Mouse (Mus musculus): Measurements from ENCODE around the gene Klrb1. TPM values are rescaled to one million over a fixed set of nuclear protein-coding genes. Genes with fewer than 3 reads are reported as not detected.
"Not testable (repeated sequence)": the region's sequence is repeated elsewhere in the genome, so short reads cannot be mapped to it uniquely, and the experiment has no call there.

Gene Klrb1
- polyA plus RNA-seq (2012; rRNA removed) = 0.15 and 0.16 TPM in 2 replicates

GRCm38 (mm10) chr6:128722959-128723358 is at the start of gene Klrb1:
TSS of gene Klrb1 (minus strand) at chr6:128723059.
- DNase-seq (ENCODE audit: low read depth in 1 of 2, low spot score in 2 of 2) = no peak
- TF ChIP-seq CTCF (IDR thresholded peaks at IDR 0.05; ENCODE audit: extremely low read depth, insufficient read depth, insufficient read length, insufficient replicate concordance) (no peak), POLR2A (IDR thresholded peaks at IDR 0.05; ENCODE audit: low read depth, low read length) (no peak)
- Histone ChIP-seq H3K27ac (ENCODE audit: insufficient read depth, low read length) (no peak within 1 kb of the TSS), H3K4me1 (ENCODE audit: control insufficient read depth, insufficient read depth, insufficient read length) (no peaks in the 10 kb centered on the region), H3K27me3 (ENCODE audit: control insufficient read depth, insufficient read depth, low read length) (no peaks in the 10 kb centered on the region), H3K36me3 (ENCODE audit: control insufficient read depth, insufficient read depth, low read length) (no peaks in the 10 kb centered on the region), H3K4me3 (ENCODE audit: extremely low read depth, insufficient read depth, insufficient read length) (no peak within 1 kb of the TSS)
- 89% methylated on average over 4 of the region's 4 CpGs for WGBS

GRCm38 (mm10) chr6:128769481-128770253 is 46.8 kb upstream of the Klrb1 start:
- H3K4me1 ChIP-seq (ENCODE audit: control insufficient read depth, insufficient read depth, insufficient read length) = peaks cover 2% of the 10 kb centered on the region; the same call in 1 of the 2 replicates
- no peak overlapping the region for H3K4me3 ChIP-seq (ENCODE audit: extremely low read depth, insufficient read depth, insufficient read length)
- no peak overlapping the region; the same call in 1 of the 2 replicates for H3K27ac ChIP-seq (ENCODE audit: insufficient read depth, low read length)
- no peak for DNase-seq (ENCODE audit: low read depth in 1 of 2, low spot score in 2 of 2)
- no peak for TF ChIP-seq CTCF (IDR thresholded peaks at IDR 0.05; ENCODE audit: extremely low read depth, insufficient read depth, insufficient read length, insufficient replicate concordance)
- no peak for TF ChIP-seq POLR2A (IDR thresholded peaks at IDR 0.05; ENCODE audit: low read depth, low read length)
- 86% methylated on average over 10 of the region's 10 CpGs for WGBS
- H3K36me3 ChIP-seq (ENCODE audit: control insufficient read depth, insufficient read depth, low read length) = no peaks in the 10 kb centered on the region
- H3K27me3 ChIP-seq (ENCODE audit: control insufficient read depth, insufficient read depth, low read length) = no peaks in the 10 kb centered on the region

GRCm38 (mm10) chr6:128768047-128768446 is 45.2 kb upstream of the Klrb1 start:
- no peak for DNase-seq (ENCODE audit: low read depth in 1 of 2, low spot score in 2 of 2)
- no peak for TF ChIP-seq CTCF (IDR thresholded peaks at IDR 0.05; ENCODE audit: extremely low read depth, insufficient read depth, insufficient read length, insufficient replicate concordance)
- no peak for TF ChIP-seq POLR2A (IDR thresholded peaks at IDR 0.05; ENCODE audit: low read depth, low read length)
- Histone ChIP-seq H3K4me1 (ENCODE audit: control insufficient read depth, insufficient read depth, insufficient read length) (peaks cover 2% of the 10 kb centered on the region; the same call in 1 of the 2 replicates), H3K4me3 (ENCODE audit: extremely low read depth, insufficient read depth, insufficient read length) (no peak overlapping the region), H3K27ac (ENCODE audit: insufficient read depth, low read length) (no peak overlapping the region), H3K27me3 (ENCODE audit: control insufficient read depth, insufficient read depth, low read length) (no peaks in the 10 kb centered on the region), H3K36me3 (ENCODE audit: control insufficient read depth, insufficient read depth, low read length) (no peaks in the 10 kb centered on the region)
- 82% methylated on average over 4 of the region's 4 CpGs for WGBS

GRCm38 (mm10) chr6:128766486-128767254 is 43.8 kb upstream of the Klrb1 start:
- peak; percentile 32; the same call in 1 of the 2 replicates for TF ChIP-seq CTCF (IDR thresholded peaks at IDR 0.05; ENCODE audit: extremely low read depth, insufficient read depth, insufficient read length, insufficient replicate concordance)
- WGBS = 63% methylated on average over 6 of the region's 6 CpGs
- H3K27me3 ChIP-seq (ENCODE audit: control insufficient read depth, insufficient read depth, low read length); H3K36me3 ChIP-seq (ENCODE audit: control insufficient read depth, insufficient read depth, low read length); H3K4me3 ChIP-seq (ENCODE audit: extremely low read depth, insufficient read depth, insufficient read length); H3K4me1 ChIP-seq (ENCODE audit: control insufficient read depth, insufficient read depth, insufficient read length); H3K27ac ChIP-seq (ENCODE audit: insufficient read depth, low read length): not testable (repeated sequence)
- peak; percentile 57 to 61 for DNase-seq (ENCODE audit: low read depth in 1 of 2, low spot score in 2 of 2)

GRCm38 (mm10) chr6:128765211-128765610 is 42.4 kb upstream of the Klrb1 start:
- Histone ChIP-seq H3K27ac (ENCODE audit: insufficient read depth, low read length) (no peak overlapping the region), H3K27me3 (ENCODE audit: control insufficient read depth, insufficient read depth, low read length) (no peaks in the 10 kb centered on the region), H3K36me3 (ENCODE audit: control insufficient read depth, insufficient read depth, low read length) (no peaks in the 10 kb centered on the region), H3K4me3 (ENCODE audit: extremely low read depth, insufficient read depth, insufficient read length) (no peak overlapping the region), H3K4me1 (ENCODE audit: control insufficient read depth, insufficient read depth, insufficient read length) (no peaks in the 10 kb centered on the region; the same call in 1 of the 2 replicates)
- DNase-seq (ENCODE audit: low read depth in 1 of 2, low spot score in 2 of 2) = no peak
- TF ChIP-seq CTCF (IDR thresholded peaks at IDR 0.05; ENCODE audit: extremely low read depth, insufficient read depth, insufficient read length, insufficient replicate concordance) (no peak), POLR2A (IDR thresholded peaks at IDR 0.05; ENCODE audit: low read depth, low read length) (no peak)
- WGBS = 77% methylated on average over 1 of the region's 1 CpGs

GRCm38 (mm10) chr6:128764598-128764997 is 41.7 kb upstream of the Klrb1 start:
- DNase-seq (ENCODE audit: low read depth in 1 of 2, low spot score in 2 of 2) = no peak
- no peak for TF ChIP-seq POLR2A (IDR thresholded peaks at IDR 0.05; ENCODE audit: low read depth, low read length)
- no peak for TF ChIP-seq CTCF (IDR thresholded peaks at IDR 0.05; ENCODE audit: extremely low read depth, insufficient read depth, insufficient read length, insufficient replicate concordance)
- H3K27ac ChIP-seq (ENCODE audit: insufficient read depth, low read length) = no peak overlapping the region
- H3K27me3 ChIP-seq (ENCODE audit: control insufficient read depth, insufficient read depth, low read length) = no peaks in the 10 kb centered on the region
- WGBS = 9% methylated on average over 5 of the region's 5 CpGs
- H3K36me3 ChIP-seq (ENCODE audit: control insufficient read depth, insufficient read depth, low read length) = no peaks in the 10 kb centered on the region
- no peaks in the 10 kb centered on the region; the same call in 1 of the 2 replicates for H3K4me1 ChIP-seq (ENCODE audit: control insufficient read depth, insufficient read depth, insufficient read length)
- peak overlapping the region; percentile 87 for H3K4me3 ChIP-seq (ENCODE audit: extremely low read depth, insufficient read depth, insufficient read length)

All from spleen, adult 2 months (tissue).